Mouse (Mus musculus) left cerebral cortex, postnatal 25 days (tissue): ENCODE results near the gene Igfn1. TPM values are rescaled to one million over a fixed set of nuclear protein-coding genes. Genes with fewer than 3 reads are reported as not detected.

ENCODE experiments used
- DNase-seq, 2 experiments: peaks; one replicate each; pipeline ENCODE4 v3.0.0; 2022; ENCODE audit warnings: low spot score in 2 of 2, mixed read lengths in 1 of 2
- intact Hi-C: fragments of 180-260 bp; cut with DNase I; formaldehyde crosslinking; loops from one replicate; pipeline ENCODE4 v1.15.1; 2025
- total RNA-seq, 2 experiments: library from RNA; stranded (reverse); gene quantifications; 2 replicates each; pipeline ENCODE4 v1.2.3; 2021

Gene Igfn1
- total RNA-seq, 2 experiments from 2014 or later = 9.2 to 11.4 TPM

DNA sequence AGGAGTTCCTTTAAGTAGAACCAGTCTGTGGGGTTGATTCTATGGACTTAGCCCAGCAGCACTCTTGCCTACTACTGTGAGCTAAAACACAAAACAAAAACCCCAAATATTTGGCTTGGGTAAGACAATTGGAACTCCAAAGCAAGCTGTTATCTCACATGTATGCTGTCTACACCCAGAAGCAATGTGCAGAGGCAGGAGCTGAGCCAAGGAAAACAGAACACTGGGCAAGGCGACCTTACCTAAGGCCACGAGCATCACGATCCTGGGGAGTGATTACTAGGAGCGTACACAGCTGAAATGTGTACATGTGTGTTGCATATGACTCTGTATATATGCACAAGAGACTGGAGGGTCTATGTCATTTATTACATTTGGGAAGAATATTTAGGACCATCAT lies 7.4 kb upstream of the Igfn1 start:
- intact Hi-C loops = no loop called here
- no peak for DNase-seq

GRCm38 (mm10) chr1:136010247-136010646 lies 4.1 kb upstream of the Igfn1 start:
- intact Hi-C loops = no loop called here
- DNase-seq = no peak

DNA sequence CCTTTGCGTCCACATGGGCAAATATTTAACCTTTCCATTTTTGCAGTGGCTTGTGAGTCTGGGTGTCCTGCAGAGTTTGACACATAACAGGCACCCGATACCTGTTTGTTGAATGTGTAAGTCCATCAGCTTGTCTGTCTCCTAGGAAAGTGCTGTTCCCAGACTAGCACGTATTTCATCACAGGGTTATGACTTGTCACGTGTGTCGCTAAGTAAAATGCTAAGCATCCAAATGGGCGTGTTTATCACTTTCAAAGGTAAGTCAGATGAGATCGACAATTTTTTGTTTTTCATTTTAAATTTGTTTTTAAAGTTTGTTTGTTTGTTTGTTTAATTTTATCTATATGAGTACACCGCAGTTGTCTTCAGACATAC lies 2.0 kb upstream of the Igfn1 start:
- DNase-seq = no peak
- intact Hi-C loops = loop anchor here (5.0 kb wide), 1 partner anchor 51 kb away; no protein-coding TSS in a partner anchor

- peak; percentile 40 to 61 for DNase-seq
- intact Hi-C loops = loop anchor here (5.0 kb wide), 1 partner anchor 50 kb away; no protein-coding TSS in a partner anchor
Measured at GRCm38 (mm10) chr1:136007211-136008158, 1.3 kb upstream of the Igfn1 start, which contains the start of gene Tmem9. Gene Tmem9, plus strand, starts transcription at chr1:136008150.

DNA sequence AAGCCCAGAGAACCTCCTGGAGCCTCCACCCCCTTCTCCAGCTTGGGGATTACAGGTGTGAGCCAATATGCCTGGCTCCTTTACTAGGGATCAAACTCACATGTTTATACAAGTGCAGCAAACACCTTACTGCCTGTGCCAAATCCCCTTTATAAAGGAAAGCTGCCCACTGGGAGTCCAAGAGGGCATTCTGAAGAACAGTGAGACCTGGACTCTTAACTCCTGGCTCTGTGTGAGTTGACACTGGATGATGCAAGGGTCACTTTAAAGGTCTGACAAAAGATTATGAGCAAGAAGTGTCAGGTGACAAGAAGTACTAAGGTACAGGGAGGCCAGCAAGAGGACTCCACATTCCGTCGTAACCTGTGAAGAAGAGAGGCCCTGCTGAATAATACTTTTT lies 4.7 kb downstream of the Igfn1 start:
- no peak for DNase-seq
- intact Hi-C loops = no loop called here

DNA sequence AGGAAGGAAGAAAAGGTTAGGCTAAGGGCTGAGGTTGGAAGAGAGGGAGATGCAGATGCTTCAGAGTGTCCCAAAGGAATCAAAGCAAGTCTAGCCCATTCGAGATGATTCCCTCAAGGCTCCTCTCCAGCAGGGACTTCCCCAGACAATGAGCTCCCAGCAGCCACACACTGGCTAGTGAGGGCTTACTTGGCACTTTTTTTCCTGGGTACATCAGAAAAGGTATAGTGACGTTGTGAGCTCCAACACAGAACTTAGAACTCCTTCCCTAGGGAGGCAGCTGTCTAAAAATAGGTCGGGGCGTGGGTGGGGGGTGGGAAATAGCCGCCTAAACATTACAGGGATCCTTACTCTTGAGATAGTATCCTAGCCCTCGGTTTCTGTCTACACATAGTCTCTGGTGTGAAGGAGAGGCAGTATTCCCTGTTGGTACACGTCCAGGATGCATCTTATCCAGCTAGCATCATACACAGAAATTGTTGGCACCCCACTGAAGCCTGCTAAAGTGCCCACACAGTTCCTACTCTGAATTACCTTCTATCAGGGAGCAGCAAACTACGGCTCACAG lies 6.3 kb downstream of the Igfn1 start:
- intact Hi-C loops = no loop called here
- peak in 1 of 2 experiments; percentile 48 for DNase-seq

DNA sequence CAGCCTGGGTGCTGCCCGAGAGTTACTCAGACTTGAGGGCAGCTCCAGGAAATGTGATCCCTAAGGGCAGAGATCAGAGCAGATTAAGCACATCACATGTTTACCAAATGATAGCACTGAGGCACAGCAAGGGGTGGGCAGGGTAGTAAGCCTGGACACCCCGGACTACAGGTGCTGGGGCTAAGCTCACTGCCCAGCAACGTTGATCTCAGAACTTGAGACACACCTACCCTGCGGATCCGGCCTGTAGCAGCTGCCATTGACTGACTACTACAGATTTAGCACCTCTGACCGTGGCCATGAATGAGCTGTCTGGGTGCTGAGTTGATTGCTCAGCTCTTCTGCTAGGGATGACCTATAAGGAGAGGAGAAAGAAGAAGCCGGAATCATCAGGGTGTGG lies 8.6 kb downstream of the Igfn1 start:
- no peak for DNase-seq
- intact Hi-C loops = no loop called here

DNA sequence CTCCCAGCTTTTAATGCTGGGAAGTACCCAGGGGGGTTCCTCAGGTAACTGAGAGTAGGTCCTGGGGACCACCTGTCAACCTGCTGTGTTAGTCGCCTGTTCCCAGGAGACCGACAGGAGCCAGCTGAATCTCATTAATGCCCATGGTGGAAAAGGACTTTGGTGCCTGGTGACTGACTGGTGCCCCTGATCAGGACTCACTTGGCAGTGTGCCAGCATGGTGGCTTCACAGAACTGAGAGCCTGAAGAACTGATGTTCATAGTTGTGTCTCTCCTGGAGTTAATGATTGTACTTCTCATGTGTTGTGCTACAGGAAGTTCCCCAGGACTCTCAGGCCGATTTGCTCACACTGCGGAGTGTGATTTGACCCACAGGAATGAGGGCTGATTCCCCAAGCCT lies 12.7 kb downstream of the Igfn1 start:
- intact Hi-C loops = no loop called here
- no peak for DNase-seq

GRCm38 (mm10) chr1:135989876-135990275 lies 16.3 kb downstream of the Igfn1 start:
- no peak for DNase-seq
- intact Hi-C loops = no loop called here

- intact Hi-C loops = no loop called here
- no peak for DNase-seq
Measured at GRCm38 (mm10) chr1:135984105-135984504, 22.0 kb downstream of the Igfn1 start.

- intact Hi-C loops = no loop called here
- no peak for DNase-seq
Measured at GRCm38 (mm10) chr1:135972576-135972975, 33.6 kb downstream of the Igfn1 start.

- intact Hi-C loops = no loop called here
- no peak for DNase-seq
Measured at GRCm38 (mm10) chr1:135970486-135970885, 35.7 kb downstream of the Igfn1 start.

- intact Hi-C loops = no loop called here
- DNase-seq = no peak
Measured at GRCm38 (mm10) chr1:135967739-135968138, 38.4 kb downstream of the Igfn1 start.

GRCm38 (mm10) chr1:135964561-135964960 lies 41.6 kb downstream of the Igfn1 start:
- DNase-seq = peak in 1 of 2 experiments; percentile 54
- intact Hi-C loops = no loop called here

- intact Hi-C loops = no loop called here
- DNase-seq = no peak
Measured at GRCm38 (mm10) chr1:135963177-135963576, 43.0 kb downstream of the Igfn1 start.

- intact Hi-C loops = loop anchor here (5.0 to 10.0 kb wide), 2 partner anchors 49 to 246 kb away; partner anchors contain the start of genes Igfn1 and Tmem9
- peak; percentile 41 to 75 for DNase-seq
Measured at GRCm38 (mm10) chr1:135958483-135958882, 47.7 kb downstream of the Igfn1 start.

DNA sequence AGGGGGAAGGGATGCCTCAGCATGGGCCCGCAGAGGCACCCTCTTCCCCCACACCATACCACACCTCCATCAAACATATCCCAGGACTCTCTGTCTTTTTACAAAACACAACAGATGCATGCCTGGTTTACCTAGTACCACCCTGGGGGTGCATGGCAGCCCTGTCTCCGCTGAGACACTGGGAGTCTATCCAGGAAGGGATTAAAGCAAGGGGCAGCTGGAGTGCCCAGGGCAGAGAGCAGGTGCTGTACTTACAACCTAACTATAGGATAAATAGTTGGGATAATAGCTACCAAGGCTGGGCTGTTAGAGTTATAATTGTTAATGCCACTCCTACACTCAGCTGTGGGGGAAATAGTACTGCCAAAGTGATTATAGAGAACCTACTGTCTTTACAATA lies 57.3 kb downstream of the Igfn1 start:
- intact Hi-C loops = loop anchor here (10.0 kb wide), 1 partner anchor 234 kb away; no protein-coding TSS in a partner anchor
- DNase-seq = no peak

GRCm38 (mm10) chr1:135946247-135946646 lies 59.9 kb downstream of the Igfn1 start:
- intact Hi-C loops = loop anchor here (10.0 kb wide), 1 partner anchor 231 kb away; no protein-coding TSS in a partner anchor
- DNase-seq = peak in 1 of 2 experiments; percentile 82

- peak; percentile 37 to 59 for DNase-seq
- intact Hi-C loops = loop anchor here (1.0 to 10.0 kb wide), 3 partner anchors 80 to 231 kb away; no protein-coding TSS in a partner anchor
Measured at GRCm38 (mm10) chr1:135945711-135946110, 60.4 kb downstream of the Igfn1 start.

DNA sequence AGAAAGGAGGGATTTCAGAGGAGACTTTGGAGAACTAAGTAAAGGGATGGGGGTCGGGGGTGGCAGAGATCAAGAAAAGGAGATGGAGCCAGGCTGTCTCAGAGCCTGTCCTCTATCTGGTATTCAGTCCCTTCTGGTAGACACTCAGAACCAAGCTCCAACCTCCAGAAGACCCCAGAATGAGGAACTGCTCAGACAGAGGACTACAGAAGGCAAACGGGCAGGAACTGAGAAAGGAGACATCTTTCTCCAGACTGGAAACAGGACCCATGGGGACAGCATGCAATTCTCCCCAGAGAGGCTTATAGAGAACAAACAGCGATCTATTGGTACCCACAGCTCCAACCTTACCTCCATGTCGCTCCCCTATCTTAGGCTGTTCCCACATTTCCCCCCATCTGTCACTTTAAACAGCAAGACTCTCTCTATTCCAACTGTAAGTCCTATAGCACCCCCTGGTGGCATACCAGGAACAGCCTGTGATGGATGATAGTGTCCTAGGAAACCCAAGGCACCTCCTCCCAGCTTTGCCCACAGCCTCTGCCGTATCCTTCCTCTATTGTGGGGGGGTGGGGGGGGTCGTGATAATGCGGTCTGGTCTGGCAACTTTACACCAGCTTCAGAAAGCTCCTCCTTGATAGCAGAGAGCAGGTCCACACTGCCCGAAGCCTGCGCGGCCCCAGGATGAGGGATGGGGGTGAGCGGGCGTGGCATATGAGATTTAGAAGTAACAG lies 61.4 kb downstream of the Igfn1 start:
- intact Hi-C loops = loop anchor here (1.0 to 10.0 kb wide), 3 partner anchors 79 to 230 kb away; no protein-coding TSS in a partner anchor
- peak; percentile 86 to 93 for DNase-seq
